Mouse (Mus musculus) gastrocnemius, adult 18-20 months (tissue): ENCODE results near the gene Olfr213. TPM values are rescaled to one million over a fixed set of nuclear protein-coding genes. Genes with fewer than 3 reads are reported as not detected.
"Not testable (repeated sequence)": the region's sequence is repeated elsewhere in the genome, so short reads cannot be mapped to it uniquely, and the experiment has no call there.

ENCODE experiments used
- DNase-seq: peaks from one replicate; pipeline ENCODE4 v3.0.0; 2021; ENCODE audit warnings: low spot score
- long read RNA-seq, 2 experiments: library from polyadenylated mRNA; stranded (forward); transcript quantifications; one replicate each; pipeline ENCODE4 v2.0.0; 2021
- total RNA-seq, 2 experiments: library from RNA; stranded (reverse); gene quantifications; 2 replicates each; pipeline ENCODE4 v1.2.3; 2021

Gene Olfr213
- not detected for total RNA-seq
- long read RNA-seq, experiment 1 = 0 reads
- long read RNA-seq, experiment 2 = 0 reads

GRCm38 (mm10) chr6:116538156-116538555 is at the start of gene Olfr213:
TSS of gene Olfr213 (plus strand) at chr6:116538456.
- no peak for DNase-seq

GRCm38 (mm10) chr6:116488791-116489190 is 49.5 kb upstream of the Olfr213 start, which contains the start of gene Olfr211:
TSS of gene Olfr211 (plus strand) at chr6:116489091.
- DNase-seq = no peak

- DNase-seq = no peak
Measured at GRCm38 (mm10) chr6:116493742-116494141, 44.5 kb upstream of the Olfr213 start.

DNA sequence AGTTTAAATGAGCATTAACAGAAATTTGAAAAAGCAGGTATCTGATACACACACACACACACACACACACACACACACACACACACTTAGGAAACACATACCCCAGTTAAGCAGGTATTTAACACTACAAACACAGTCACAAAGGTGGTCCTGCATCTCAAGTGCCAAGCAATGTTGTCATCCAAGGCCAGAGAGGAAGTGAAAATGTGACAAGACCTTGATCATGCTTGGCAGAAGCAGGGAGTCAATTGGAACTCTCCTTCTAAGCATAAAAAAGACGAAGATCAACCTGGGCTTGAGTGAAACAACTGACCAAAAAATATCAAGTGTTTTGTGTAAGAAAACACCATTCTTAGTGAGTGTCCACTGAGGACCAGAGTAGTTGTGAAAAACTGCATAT is 42.3 kb upstream of the Olfr213 start:
- no peak for DNase-seq

DNA sequence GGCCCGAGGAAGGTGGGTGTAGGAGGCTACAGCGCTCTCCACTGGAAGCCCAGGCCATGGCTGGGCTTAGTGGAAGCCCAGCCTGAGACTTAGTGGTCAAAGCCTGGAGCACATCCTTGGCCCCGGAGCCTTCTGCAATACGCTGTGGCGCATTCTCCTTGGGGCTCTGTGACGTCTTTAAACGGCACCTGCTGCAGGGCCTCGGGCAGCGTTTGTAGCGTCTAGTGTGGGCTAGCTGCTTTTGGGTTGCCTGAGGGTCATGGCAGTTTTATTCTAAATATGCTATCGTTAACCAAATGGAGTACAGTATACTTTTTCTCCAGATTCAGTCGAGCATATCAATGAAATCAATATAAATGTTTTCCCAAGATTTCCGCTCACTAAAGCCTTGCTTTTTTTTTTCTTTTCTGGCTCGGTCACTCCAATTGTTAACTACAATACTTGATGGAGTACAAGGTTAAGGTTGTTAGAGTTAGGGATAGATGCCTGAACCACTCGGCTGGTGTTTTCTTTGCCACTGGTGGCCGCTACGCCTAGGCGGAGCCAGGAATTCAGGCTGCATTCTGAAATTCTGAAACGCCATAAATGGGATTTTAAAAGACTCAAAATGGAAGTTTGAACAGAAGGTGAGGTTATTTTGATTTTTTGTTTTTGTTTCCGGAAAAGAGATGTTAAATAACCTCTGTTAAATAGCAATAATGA is 31.8 kb upstream of the Olfr213 start, which contains the start of gene Olfr212:
TSS of gene Olfr212 (plus strand) at position 215 of the 702 bp plus-strand sequence.
- DNase-seq = not testable (repeated sequence)

DNA sequence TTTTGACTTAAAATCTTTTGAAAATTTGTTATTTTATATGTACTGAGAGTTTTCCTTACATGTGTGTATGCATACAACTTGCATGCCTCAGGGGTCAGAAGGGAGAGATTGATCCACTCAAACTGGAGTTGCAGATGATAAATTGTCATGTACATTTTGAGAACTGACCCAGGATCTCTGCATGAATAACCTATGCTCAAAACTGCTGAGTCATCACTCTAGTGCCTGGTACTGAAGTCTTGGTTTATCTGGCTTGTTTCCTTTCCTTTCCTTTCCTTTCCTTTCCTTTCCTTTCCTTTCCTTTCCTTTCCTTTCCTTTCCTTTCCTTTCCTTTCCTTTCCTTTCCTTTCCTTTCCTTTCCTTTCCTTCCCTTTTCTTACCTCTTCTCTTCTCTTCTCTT is 23.4 kb upstream of the Olfr213 start:
- DNase-seq = no peak

DNA sequence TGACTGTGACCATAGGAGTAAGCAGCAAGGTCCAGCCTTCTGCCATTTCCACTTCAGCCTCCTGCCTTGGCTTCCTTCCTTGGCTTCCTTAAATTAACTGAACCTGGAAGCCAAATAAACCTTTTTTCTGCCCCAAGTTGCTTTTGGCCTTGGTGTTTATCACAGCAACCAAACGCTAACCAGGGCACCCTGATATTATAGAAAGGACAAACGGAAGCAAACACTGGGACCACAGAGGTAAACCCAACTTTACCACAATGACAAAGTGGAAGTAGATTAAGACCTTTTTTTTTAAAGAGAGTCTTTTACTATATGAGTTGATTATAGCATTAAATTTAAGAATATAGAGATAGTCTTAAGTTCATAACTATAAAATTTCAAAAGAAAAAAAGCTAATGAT is 4.2 kb downstream of the Olfr213 start:
- DNase-seq = no peak

- DNase-seq = not testable (repeated sequence)
Measured at GRCm38 (mm10) chr6:116550841-116551240, 12.6 kb downstream of the Olfr213 start, which contains the start of gene Gm5580. TSS of gene Gm5580 (plus strand) at chr6:116551141.

DNA sequence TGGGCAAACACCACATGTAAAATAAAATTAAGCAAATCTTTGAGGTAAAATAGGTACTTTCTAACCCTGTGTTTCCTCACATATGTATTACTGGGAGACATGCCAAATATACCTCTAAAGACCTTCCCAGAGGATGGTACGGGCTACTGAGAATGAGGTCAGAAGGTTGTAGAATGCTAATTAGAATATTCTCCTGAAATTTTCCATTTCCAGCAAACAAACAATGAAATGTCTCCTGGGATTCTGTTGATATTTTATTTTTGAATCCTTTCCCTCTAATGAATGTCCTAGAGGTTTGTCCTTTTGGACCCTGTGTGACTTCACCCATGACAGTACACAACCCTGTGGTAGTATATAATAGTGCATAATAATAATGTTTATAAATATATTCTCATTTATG is 15.7 kb downstream of the Olfr213 start, which contains the start of gene Olfr214:
TSS of gene Olfr214 (plus strand) at position 301 of the 400 bp plus-strand sequence.
- DNase-seq = no peak

- DNase-seq = no peak
Measured at GRCm38 (mm10) chr6:116554952-116555351, 16.7 kb downstream of the Olfr213 start.

DNA sequence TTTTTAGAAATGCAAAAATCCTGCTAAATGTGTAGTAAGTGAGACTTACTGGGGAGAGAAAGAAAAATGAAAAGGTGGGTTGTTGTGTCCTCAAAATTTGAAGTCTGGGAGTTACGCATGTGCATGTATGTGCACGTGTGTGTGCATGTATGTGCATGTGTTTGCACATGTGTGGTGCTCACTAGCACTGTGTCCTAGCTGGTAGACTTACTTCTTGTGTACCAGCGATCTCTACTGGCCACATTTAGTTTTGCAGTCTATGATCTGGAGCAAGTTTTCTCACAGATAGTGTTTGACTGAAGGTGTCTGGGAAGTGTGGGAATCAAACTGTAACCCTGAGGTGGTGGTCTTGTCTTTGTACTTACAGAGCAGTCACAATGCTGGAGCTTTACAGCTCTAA is 31.6 kb downstream of the Olfr213 start:
- peak; percentile 26 for DNase-seq

DNA sequence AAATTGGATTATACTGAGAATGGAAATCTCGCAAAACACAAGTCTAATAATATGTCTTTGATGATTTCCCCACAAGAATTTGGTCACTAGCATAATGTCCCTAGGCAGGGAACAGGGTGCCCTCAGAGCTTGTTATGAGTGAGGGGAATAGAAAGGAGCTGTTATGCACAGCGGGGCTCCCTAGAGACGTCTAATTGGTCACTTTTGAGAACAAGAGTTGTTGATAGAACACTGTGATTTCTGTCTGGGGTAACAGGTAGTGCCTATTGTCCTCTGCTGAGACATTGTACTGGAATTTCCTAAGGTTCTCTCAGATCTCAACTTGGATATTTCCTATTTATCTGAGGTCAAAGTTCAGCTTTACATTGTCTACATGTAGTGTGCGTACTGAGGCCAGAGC is 45.8 kb downstream of the Olfr213 start, which contains the start of gene Olfr215:
TSS of gene Olfr215 (minus strand) at position 101 of the 400 bp plus-strand sequence.
- no peak for DNase-seq

Other genes starting within 250 kb of the Olfr213 start
- gene March8, start 200.4 kb upstream of the Olfr213 start, total RNA-seq = 10 to 100 TPM; 24.6 to 27.8 TPM
- gene Alox5, start 77.3 kb upstream of the Olfr213 start, total RNA-seq = 1 to 10 TPM in 1 of 2 experiments, under 1 TPM in 1; 0.88 to 1.2 TPM
- not detected for gene Olfr211, start 49.4 kb upstream of the Olfr213 start, total RNA-seq
- under 1 TPM; 0.07 to 0.09 TPM for gene Olfr212, start 31.9 kb upstream of the Olfr213 start, total RNA-seq
- 1 to 10 TPM; 1.2 to 1.9 TPM for gene Gm5580, start 12.7 kb downstream of the Olfr213 start, total RNA-seq
- gene Olfr214, start 15.8 kb downstream of the Olfr213 start, total RNA-seq = not detected
- not detected for gene Olfr215, start 45.7 kb downstream of the Olfr213 start, total RNA-seq
- 1 to 10 TPM; 6.7 to 7.2 TPM for gene Zfp422, start 90.5 kb downstream of the Olfr213 start, total RNA-seq
- 10 to 100 TPM; 10.7 to 17.4 TPM for gene Depp1, start 112.2 kb downstream of the Olfr213 start, total RNA-seq
- gene Rassf4, start 135.5 kb downstream of the Olfr213 start, total RNA-seq = 1 to 10 TPM; 1.4 to 1.8 TPM
- gene Tmem72, start 178.5 kb downstream of the Olfr213 start, total RNA-seq = under 1 TPM; 0.02 to 0.05 TPM